Mouse (Mus musculus): ENCODE data around the gene Tuba4a.

Tuba4a gene

GRCm38 (mm10) chr1:75210136-75211087, 9.3 kb downstream of the Tuba4a start, which contains the start of the genes Glb1l and Stk16:
Gene Glb1l (minus strand): TSS chr1:75210813.
Gene Stk16 (plus strand): TSS chr1:75210838.
- DNase-seq, result peak; percentile 95

DNA sequence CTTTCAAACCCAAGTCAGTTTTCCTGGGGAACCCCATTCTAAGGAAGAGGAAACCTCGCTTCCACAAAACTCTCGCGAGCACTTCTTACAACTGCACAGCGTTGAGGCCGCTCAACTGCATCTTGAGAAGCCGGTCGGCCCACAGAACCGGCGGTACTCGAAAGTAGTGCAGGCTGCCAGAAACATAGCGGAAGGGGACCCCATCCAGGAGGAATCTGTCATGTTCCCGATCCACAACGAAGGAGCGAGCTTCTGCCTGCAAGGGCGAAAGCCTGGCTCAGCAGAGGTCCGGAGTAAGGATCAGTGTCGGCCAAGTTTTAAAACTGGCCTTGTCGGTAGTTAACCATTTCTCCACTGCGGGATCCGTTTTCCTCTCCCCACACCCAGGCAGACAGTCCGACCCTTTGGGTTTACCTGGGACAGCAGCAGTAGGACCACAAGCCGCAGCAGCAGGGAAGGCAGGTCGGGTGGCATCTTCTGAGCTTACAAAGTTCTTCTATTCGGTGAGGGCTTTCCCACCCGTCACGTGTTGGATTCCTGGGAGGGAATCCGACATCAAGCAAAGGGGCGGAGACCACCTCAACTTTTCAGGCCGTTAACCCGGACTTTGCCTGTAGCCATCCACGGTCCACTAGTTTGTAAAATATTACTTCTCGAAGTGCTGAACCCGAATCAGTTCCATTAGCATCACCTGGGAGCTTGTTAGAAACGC, 10.5 kb downstream of the Tuba4a start:
- no peak for DNase-seq

GRCm38 (mm10) chr1:75201236-75201635, 18.4 kb downstream of the Tuba4a start:
- no peak for DNase-seq

DNA sequence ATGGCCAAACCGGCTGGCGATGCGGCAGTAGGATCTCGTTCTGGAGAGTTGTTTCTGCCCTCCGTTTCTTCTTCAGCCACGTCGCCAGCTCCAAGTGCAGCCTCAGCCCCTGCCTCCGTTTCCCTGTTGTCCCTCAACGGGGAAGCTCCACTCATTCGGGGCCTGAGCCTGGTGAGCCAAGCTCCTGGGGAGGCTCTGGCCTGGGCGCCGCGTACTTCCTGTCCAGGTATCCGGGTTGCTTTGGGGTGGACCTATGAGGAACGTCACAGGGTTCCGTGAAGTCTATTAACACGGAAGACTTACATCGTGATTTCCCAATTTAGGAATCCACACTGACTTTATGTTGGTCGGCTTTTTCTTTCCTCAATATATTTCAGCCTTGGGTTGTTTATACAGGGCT, 27.2 kb downstream of the Tuba4a start:
- DNase-seq, result peak; percentile 52

GRCm38 (mm10) chr1:75191622-75192402, 27.9 kb downstream of the Tuba4a start, which contains the start of the genes Ankzf1 and Atg9a:
Gene Ankzf1 (plus strand): TSS chr1:75192151.
Gene Atg9a (minus strand): TSS chr1:75192196.
- DNase-seq, result peak; percentile 99

- DNase-seq, result no peak
Measured at GRCm38 (mm10) chr1:75191258-75191621, 28.4 kb downstream of the Tuba4a start.

GRCm38 (mm10) chr1:75190577-75190976, 29.1 kb downstream of the Tuba4a start:
- DNase-seq, result no peak

- no peak for DNase-seq
Measured at GRCm38 (mm10) chr1:75187914-75188483, 31.7 kb downstream of the Tuba4a start.

- DNase-seq, result no peak
Measured at GRCm38 (mm10) chr1:75187126-75187525, 32.5 kb downstream of the Tuba4a start.

GRCm38 (mm10) chr1:75185495-75185894, 34.2 kb downstream of the Tuba4a start:
- DNase-seq, result peak; percentile 51

DNA sequence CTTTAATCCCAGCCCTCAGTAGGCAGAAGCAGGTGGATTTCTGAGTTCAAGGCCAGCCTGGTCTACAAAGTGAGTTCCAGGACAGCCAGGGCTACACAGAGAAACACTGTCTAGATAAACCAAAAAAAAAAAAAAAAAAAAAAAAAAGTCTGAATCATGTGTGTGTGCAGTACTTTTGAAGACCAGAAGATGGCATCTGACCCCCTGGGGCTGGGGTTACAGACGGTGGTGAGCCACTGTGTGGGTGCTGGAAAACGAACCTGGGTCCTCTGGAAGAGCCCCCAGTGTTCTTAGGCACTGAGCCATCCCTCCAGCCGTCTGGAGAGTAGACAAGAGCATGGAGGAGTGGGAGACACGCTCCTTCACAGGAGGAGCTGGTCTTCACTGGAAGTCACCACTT, 37.5 kb downstream of the Tuba4a start:
- DNase-seq, result no peak

DNA sequence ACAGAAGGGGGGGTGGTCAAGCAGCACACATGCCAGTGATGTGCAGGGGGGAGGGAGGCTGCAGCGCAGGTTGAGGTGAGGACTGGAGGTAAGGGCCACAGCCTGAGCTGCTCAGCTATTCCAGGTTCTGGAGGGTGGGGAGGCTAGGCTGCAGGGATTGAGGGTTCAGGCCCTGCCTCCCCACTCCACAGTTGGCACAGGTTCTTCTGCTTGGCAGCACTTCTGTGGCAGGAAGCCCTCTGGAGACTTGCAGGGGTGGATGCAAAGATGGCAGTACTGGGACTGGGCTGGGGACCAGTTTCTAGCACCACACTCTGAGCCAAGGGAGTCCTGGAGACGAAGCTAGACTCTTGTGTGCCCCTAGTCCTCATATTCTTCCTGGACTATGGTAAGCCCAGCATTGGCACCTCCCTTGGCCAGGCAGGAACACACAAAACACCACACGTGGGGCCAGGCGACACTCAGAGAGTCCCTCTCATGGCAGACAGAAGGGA, 38.2 kb downstream of the Tuba4a start:
- peak; percentile 52 for DNase-seq

GRCm38 (mm10) chr1:75180741-75181140, 38.9 kb downstream of the Tuba4a start:
- no peak for DNase-seq

DNA sequence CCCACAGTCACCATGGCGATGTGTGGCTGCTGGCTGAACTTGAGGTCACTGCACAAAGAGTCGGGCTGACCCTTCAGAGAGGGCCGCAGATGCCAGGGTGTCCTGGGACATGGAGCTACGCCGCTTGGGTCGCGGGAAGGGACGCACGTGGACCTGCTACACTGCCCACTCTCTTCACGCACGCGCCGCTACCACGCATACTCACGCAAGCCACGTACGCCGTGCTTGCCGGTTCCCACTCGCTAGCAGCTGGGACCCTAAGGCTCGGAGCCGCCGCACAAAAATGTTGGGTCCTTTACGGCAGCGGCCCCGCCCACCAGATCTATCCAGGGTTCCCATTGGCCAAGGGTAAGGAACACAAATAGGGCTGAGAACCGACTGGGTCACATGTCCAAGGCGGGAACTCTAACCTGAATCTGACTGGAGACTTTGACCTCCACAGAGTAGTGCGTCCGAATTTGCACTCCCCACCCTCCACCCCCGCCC, 39.5 kb downstream of the Tuba4a start, which contains the start of gene Abcb6:
Gene Abcb6, minus strand, starts transcription at position 288 of the 486 bp plus-strand sequence.
- DNase-seq, result peak; percentile 89

GRCm38 (mm10) chr1:75179334-75180104, 40.1 kb downstream of the Tuba4a start:
- DNase-seq, result peak; percentile 75

- DNase-seq, result peak; percentile 96
Measured at GRCm38 (mm10) chr1:75168472-75169464, 50.9 kb downstream of the Tuba4a start, which contains the start of gene Zfand2b. Gene Zfand2b (plus strand): TSS chr1:75168646.

- DNase-seq, result no peak
Measured at GRCm38 (mm10) chr1:75168093-75168471, 51.6 kb downstream of the Tuba4a start.

All from cerebellum, adult 11-12 months (tissue).